Mouse (Mus musculus) liver, embryonic 16.5 days (tissue): ENCODE results near the gene Pla2g4a. TPM values are rescaled to one million over a fixed set of nuclear protein-coding genes. Genes with fewer than 3 reads are reported as not detected.

ENCODE experiments used
- ATAC-seq: fragments of 200-750 bp; cut with Nextera tagmentation; 2 replicates; pipeline ENCODE4 v1.8.0; 2017; ENCODE audit warnings: low read depth, mild to moderate bottlenecking, moderate number of reproducible peaks, moderate library complexity
- H3K27ac ChIP-seq: fragments of 300-500 bp; sonication (generic); 2 replicates; pipeline ENCODE4 v1.5.1; 2014; ENCODE audit warnings: mild to moderate bottlenecking, low read length
- H3K27me3 ChIP-seq: fragments of 300-500 bp; sonication (generic); 2 replicates; pipeline ENCODE4 v1.6.1; 2014; ENCODE audit warnings: low read depth, low read length, mixed read lengths; ENCODE audit not compliant: control insufficient read depth, insufficient read depth
- H3K36me3 ChIP-seq: fragments of 300-500 bp; sonication (generic); 2 replicates; pipeline ENCODE4 v1.6.1; 2014; ENCODE audit warnings: mild to moderate bottlenecking; ENCODE audit not compliant: control insufficient read depth, insufficient read depth
- H3K4me1 ChIP-seq: fragments of 300-500 bp; sonication (generic); 2 replicates; pipeline ENCODE4 v1.6.1; 2014; ENCODE audit warnings: low read depth, low read length, mixed read lengths; ENCODE audit not compliant: control insufficient read depth
- H3K4me2 ChIP-seq: fragments of 300-500 bp; sonication (generic); 2 replicates; pipeline ENCODE4 v1.6.1; 2014; ENCODE audit warnings: low read depth, low read length, mixed read lengths
- H3K4me3 ChIP-seq: fragments of 300-500 bp; sonication (generic); 2 replicates; pipeline ENCODE4 v1.5.1; 2014; ENCODE audit warnings: low read depth, mild to moderate bottlenecking, low read length
- H3K9ac ChIP-seq: fragments of 300-500 bp; sonication (generic); 2 replicates; pipeline ENCODE4 v1.6.1; 2014; ENCODE audit warnings: low read depth, low read length
- H3K9me3 ChIP-seq: fragments of 300-500 bp; sonication (generic); replicated peaks from 2 replicates; pipeline ENCODE4 v1.6.1; 2016; ENCODE audit warnings: low read length; ENCODE audit not compliant: control insufficient read depth
- WGBS: fragments of 180-500 bp; shearing (Covaris S2); extraction: QIAGEN DNeasy Blood & Tissue Kit; methylation state at CpG from one replicate; pipeline ENCODE4 v1.1.7; 2014; ENCODE audit not compliant: insufficient replicate concordance; 5-methylcytosine and 5-hydroxymethylcytosine counted together
- polyA plus RNA-seq: library from polyadenylated mRNA; unstranded; fragments of >200 nt; fragmentation: Nextera tagmentation; extraction: Ambion mirVana; gene quantifications from 2 replicates; pipeline ENCODE4 v1.2.1, GENCODE M21; 2015

The Pla2g4a gene
- polyA plus RNA-seq, 1 experiment from 2014 or later = 5.7 TPM

DNA sequence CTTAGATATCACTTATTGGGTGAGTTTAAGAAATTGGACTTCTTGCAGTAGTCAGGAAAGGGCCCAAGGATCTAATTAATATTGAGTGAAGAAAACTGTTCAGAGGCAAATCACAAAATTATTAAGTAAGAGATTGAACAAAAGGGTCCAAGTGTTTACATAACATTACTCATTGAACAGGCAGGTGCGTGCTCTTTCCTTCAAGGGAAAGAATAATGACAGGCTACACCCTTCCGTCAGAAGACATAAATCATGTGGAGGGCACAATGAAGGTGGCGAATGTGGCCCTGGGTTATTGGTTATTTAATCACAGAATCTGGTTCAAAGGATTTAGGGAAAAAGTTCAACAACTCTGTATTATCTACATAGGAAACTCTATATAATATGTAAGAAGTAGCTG, 82.9 kb downstream of the Pla2g4a start:
- WGBS = 74% methylated on average over 3 of the region's 3 CpGs
- Histone ChIP-seq H3K27me3 (no peaks in the 10 kb centered on the region), H3K9ac (no peak overlapping the region), H3K27ac (no peak overlapping the region), H3K4me3 (no peak overlapping the region), H3K4me2 (no peak overlapping the region), H3K4me1 (no peaks in the 10 kb centered on the region), H3K36me3 (no peaks in the 10 kb centered on the region), H3K9me3 (no peaks in the 10 kb centered on the region)
- ATAC-seq = no peak

DNA sequence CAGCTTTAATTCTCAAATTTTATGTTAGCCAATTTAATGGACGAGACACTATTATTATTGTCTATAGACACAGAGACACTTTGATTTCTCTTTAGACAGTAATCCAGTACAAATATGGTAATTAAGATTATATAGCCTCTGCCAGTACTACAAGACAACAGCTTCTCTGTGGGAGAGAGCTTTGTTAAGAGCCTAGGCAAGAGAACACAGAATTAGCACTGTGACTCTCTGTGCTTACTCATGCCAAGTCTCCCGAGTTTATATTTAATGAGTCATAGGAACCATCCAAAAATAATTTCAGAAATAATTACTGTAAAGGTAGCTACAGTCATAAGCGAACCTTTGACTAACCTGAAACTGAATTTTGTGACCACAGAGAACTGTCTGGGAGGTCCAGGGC, 84.6 kb downstream of the Pla2g4a start:
- ATAC-seq = no peak
- Histone ChIP-seq H3K4me2 (no peak overlapping the region), H3K27me3 (no peaks in the 10 kb centered on the region), H3K9ac (no peak overlapping the region), H3K9me3 (no peaks in the 10 kb centered on the region), H3K4me3 (no peak overlapping the region), H3K27ac (no peak overlapping the region), H3K36me3 (no peaks in the 10 kb centered on the region), H3K4me1 (no peaks in the 10 kb centered on the region)
- 60% methylated on average over 3 of the region's 3 CpGs for WGBS

DNA sequence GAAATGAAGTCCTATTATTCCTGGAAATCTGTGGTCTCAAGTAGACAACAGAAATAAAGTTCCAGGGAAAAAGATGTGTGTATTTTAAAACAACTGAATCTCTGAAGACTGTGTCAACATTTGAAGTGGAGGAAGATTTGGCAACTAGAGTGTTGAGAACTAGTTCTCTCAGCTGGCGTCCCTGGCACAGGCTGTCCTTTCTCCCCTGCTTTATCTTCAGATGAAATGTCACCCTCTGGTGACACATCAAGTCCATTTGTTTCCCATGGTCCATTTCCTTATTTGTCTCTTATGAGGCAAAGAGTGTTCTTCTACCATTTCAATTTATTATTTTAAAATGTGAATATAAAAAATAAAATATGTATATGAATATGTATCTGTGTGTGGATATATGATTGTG, 89.5 kb downstream of the Pla2g4a start:
- Histone ChIP-seq H3K4me3 (no peak overlapping the region), H3K27me3 (no peaks in the 10 kb centered on the region), H3K9ac (no peak overlapping the region), H3K27ac (no peak overlapping the region), H3K9me3 (no peaks in the 10 kb centered on the region), H3K36me3 (no peaks in the 10 kb centered on the region), H3K4me2 (no peak overlapping the region), H3K4me1 (no peaks in the 10 kb centered on the region)
- 73% methylated on average over 1 of the region's 1 CpGs for WGBS
- no peak for ATAC-seq

DNA sequence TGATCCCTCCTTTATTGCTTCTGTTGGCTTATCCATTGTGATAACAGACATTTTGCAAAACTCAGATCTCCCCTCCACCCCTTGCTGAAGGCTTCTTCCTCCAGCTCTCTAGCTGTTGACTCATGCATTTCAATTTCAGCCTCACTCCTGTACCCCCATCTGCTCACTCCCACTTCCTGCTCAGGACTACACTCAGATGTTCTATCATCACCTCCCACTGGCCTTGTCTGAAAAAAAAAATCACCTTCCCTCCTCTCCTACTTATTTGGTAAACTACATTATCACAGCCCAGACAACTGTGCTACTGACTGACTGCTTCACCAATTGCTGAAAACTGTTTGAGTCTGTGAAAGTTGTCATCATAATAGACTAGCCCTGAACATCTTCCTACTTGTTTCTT, 93.8 kb downstream of the Pla2g4a start:
- no peak overlapping the region for H3K27ac ChIP-seq

DNA sequence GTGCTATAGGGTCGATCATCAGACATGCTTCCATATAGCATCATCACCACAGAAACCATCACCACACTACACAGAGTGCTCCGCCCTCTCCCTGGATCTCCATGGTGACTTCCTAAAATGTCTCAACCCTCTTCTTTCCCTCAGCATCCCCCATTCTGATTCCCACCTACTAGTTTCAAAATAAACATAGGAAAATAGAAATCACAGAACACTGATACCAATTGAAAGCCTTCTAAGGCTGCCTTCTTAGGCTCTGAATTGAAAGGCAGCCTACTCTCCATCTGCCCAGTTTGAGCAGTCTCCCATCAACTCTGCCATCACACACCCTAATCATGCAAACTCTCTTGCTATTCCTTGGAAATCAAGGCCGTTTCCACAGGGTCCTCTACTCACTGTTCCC, 94.9 kb downstream of the Pla2g4a start:
- Histone ChIP-seq H3K36me3 (no peaks in the 10 kb centered on the region), H3K9ac (no peak overlapping the region), H3K27me3 (no peaks in the 10 kb centered on the region), H3K4me3 (no peak overlapping the region), H3K9me3 (no peaks in the 10 kb centered on the region), H3K27ac (no peak overlapping the region), H3K4me2 (no peak overlapping the region), H3K4me1 (no peaks in the 10 kb centered on the region)
- ATAC-seq = no peak
- 73% methylated on average over 3 of the region's 3 CpGs for WGBS

More for the DNA sequence above, 93.8 kb downstream of the Pla2g4a start:
- Histone ChIP-seq H3K9me3 (no peaks in the 10 kb centered on the region), H3K27me3 (no peaks in the 10 kb centered on the region), H3K36me3 (no peaks in the 10 kb centered on the region), H3K4me1 (no peaks in the 10 kb centered on the region), H3K4me3 (no peak overlapping the region), H3K9ac (no peak overlapping the region), H3K4me2 (no peak overlapping the region)
- no peak for ATAC-seq

DNA sequence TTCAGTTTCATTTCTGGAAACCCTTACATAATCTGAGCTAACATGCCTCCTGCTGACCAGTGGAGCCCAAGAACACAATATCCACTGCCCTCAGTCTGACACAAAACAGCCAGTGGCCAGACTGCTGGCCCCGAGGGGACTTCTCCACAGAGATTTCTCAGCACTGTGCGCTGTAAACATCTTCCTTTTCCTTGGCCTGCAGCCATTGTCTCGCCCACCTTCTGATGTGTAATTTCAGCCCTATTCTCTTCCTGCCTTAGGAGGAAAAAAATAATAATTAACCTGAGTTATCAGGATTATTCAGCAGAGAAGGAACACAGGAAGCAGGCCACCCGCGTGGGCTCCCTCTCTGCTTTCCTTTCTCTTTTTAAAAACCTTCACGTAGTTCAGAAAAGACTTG, 98.3 kb downstream of the Pla2g4a start:
- Histone ChIP-seq H3K27me3 (no peaks in the 10 kb centered on the region), H3K27ac (no peak overlapping the region), H3K9me3 (no peaks in the 10 kb centered on the region), H3K4me1 (no peaks in the 10 kb centered on the region), H3K4me3 (no peak overlapping the region), H3K9ac (no peak overlapping the region), H3K4me2 (no peak overlapping the region), H3K36me3 (no peaks in the 10 kb centered on the region)
- WGBS = 56% methylated on average over 6 of the region's 6 CpGs
- no peak for ATAC-seq

DNA sequence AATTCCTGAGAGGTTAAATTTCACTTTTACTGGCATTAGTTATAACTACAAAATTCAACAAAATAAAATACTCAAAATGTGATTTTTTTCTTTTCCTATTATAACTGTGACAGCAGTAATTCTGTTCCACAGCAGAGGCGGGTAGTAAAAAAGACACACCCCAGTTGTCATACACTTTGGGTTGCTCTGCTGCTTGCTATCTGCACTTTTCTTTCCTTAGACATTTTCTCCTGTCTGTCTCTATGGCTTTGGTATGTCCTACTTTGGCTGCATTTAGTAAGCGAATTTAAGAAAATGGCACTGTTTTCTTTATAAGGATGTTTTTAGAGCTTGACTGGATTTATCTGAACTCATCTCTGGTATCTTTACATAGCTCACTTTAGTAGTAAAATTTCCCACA, 98.9 kb downstream of the Pla2g4a start:
- H3K4me3 ChIP-seq = no peak overlapping the region
- H3K27ac ChIP-seq = no peak overlapping the region
- 69% methylated on average over 2 of the region's 2 CpGs for WGBS
- no peaks in the 10 kb centered on the region for H3K36me3 ChIP-seq
- no peaks in the 10 kb centered on the region for H3K9me3 ChIP-seq
- H3K9ac ChIP-seq = no peak overlapping the region
- no peaks in the 10 kb centered on the region for H3K4me1 ChIP-seq
- no peak for ATAC-seq
- H3K4me2 ChIP-seq = no peak overlapping the region
- H3K27me3 ChIP-seq = no peaks in the 10 kb centered on the region

DNA sequence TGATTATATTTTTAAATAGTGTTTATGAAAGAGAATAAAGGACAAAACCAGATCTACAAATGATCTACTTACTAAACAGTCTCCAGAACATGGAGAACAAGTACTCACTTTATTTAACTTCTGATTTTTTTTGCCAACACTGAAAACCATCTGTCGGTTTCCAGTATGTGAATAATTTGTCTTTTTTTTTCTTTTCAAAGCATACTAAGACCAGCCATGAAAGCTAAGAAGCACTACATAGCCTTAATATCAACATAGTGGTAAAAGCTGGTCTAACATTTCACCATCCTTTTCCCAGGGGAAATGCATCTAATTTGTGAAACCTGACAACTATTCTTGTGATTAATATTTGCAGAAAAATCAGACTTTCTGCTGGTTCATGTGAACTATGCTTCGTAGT, 99.5 kb downstream of the Pla2g4a start:
- no peak for ATAC-seq
- Histone ChIP-seq H3K4me1 (no peaks in the 10 kb centered on the region), H3K36me3 (no peaks in the 10 kb centered on the region), H3K4me3 (no peak overlapping the region), H3K4me2 (no peak overlapping the region), H3K9ac (no peak overlapping the region), H3K27me3 (no peaks in the 10 kb centered on the region), H3K27ac (no peak overlapping the region), H3K9me3 (no peaks in the 10 kb centered on the region)
- 76% methylated on average over 2 of the region's 2 CpGs for WGBS

DNA sequence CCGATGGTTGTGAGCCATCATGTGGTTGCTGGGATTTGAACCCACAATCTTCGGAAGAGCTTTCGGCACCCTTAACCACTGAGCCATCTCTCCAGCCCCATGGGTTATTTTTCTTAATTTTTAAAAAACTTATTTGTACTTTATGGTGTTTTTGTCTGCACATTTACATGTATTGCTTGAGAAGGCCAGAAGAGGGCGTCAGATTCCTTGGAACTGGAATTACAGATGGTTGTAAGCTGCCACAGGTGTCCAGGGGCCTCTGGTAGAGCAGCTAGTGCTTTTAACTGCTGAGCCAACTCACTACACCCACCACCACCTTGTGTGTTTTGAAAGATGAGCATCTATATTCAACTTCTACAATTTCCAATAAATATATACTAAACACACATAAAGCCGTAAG, 102.4 kb downstream of the Pla2g4a start:
- WGBS = 58% methylated on average over 5 of the region's 5 CpGs
- no peaks in the 10 kb centered on the region for H3K9me3 ChIP-seq
- H3K4me3 ChIP-seq = no peak overlapping the region
- no peak overlapping the region for H3K27ac ChIP-seq
- H3K9ac ChIP-seq = no peak overlapping the region
- H3K4me1 ChIP-seq = no peaks in the 10 kb centered on the region
- ATAC-seq = no peak
- no peaks in the 10 kb centered on the region for H3K27me3 ChIP-seq
- H3K36me3 ChIP-seq = no peaks in the 10 kb centered on the region
- no peak overlapping the region for H3K4me2 ChIP-seq

DNA sequence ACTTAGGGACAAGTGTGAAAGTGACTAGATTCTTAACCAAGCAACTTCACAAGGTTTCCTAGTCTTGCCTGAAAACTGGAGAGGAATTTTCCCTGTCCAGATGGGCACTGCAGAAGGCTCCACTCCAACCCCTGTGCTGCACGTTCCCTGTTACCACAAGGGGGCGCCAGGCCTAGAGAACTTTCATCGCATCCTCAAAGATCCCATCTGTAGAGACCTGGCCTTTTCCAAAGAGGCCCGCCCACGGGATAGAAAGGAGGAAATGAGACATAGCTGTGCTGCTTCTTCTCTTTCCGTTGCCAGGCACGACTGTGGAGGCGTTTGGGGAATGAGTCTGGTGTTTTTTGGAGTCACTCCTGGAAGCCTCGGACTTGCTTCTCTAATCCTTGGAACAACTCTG, 104.4 kb downstream of the Pla2g4a start:
- Histone ChIP-seq H3K4me3 (no peak overlapping the region), H3K9me3 (no peaks in the 10 kb centered on the region), H3K9ac (no peak overlapping the region), H3K27me3 (no peaks in the 10 kb centered on the region), H3K4me2 (no peak overlapping the region), H3K36me3 (no peaks in the 10 kb centered on the region), H3K4me1 (no peaks in the 10 kb centered on the region), H3K27ac (no peak overlapping the region)
- 37% methylated on average over 9 of the region's 9 CpGs for WGBS
- ATAC-seq = peak; percentile 21; the same call in 1 of the 2 replicates
